Comparison of ENCODE assay signal across 8 mouse cellular contexts in the genomic region with DNA sequence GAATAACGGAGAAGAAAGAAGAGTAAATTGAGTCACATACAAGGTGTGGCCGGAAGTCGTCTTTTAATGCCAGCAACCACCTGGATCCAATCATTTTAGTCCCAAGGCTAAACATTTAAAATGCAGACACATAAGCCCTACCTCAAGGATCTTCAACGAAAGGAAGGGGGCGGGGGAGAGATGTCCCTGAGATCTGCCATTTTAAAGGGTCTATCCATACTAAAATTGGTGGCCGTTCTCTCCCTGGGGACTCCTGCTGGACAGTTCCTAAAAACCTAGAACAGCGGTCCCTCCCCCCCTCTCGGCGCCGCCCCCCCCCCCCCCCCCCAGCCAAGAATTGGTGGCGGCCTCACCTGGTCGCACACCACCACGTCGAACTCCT. TPM values are rescaled to one million over a fixed set of nuclear protein-coding genes. Genes with fewer than 3 reads are reported as not detected.
DNase-seq lines count a peak whose midpoint lies in the region; ATAC-seq and TF ChIP-seq lines count a peak whose summit lies in the region.

No protein-coding gene starts in this region.

- H3K4me1 ChIP-seq in heart, adult 2 months (ENCODE audit: control insufficient read depth, insufficient read depth, low read length), result peaks cover 3% of the 10 kb centered on the region
- H3K4me1 ChIP-seq in G1E (ENCODE audit: insufficient read depth, low read depth, low read length), result peaks cover 45% of the 10 kb centered on the region
- peaks cover 14% of the 10 kb centered on the region for H3K4me1 ChIP-seq in forebrain, embryonic 14.5 days (ENCODE audit: control insufficient read depth, insufficient read depth, low read length)
- peaks cover 11% of the 10 kb centered on the region for H3K4me1 ChIP-seq in liver, embryonic 11.5 days (replicated peaks; ENCODE audit: control insufficient read depth, insufficient read depth, low read length)
- peaks cover 25% of the 10 kb centered on the region for H3K4me1 ChIP-seq in neural tube, embryonic 15.5 days

- no peaks in the 10 kb centered on the region for H3K27me3 ChIP-seq in heart, adult 2 months (ENCODE audit: control insufficient read depth, insufficient read depth, low read length)
- no peaks in the 10 kb centered on the region for H3K27me3 ChIP-seq in G1E (ENCODE audit: insufficient read depth, low read length)
- no peaks in the 10 kb centered on the region for H3K27me3 ChIP-seq in forebrain, embryonic 14.5 days (replicated peaks; ENCODE audit: control insufficient read depth, insufficient read depth, low read length)
- H3K27me3 ChIP-seq in liver, embryonic 11.5 days (replicated peaks; ENCODE audit: control insufficient read depth, insufficient read depth, low read length), result no peaks in the 10 kb centered on the region
- no peaks in the 10 kb centered on the region for H3K27me3 ChIP-seq in neural tube, embryonic 15.5 days (replicated peaks)

- peak overlapping the region; percentile 54 for H3K4me2 ChIP-seq in forebrain, embryonic 14.5 days (ENCODE audit: low read length)
- peak overlapping the region; percentile 95 for H3K4me2 ChIP-seq in liver, embryonic 11.5 days
- peak overlapping the region; percentile 83 for H3K4me2 ChIP-seq in neural tube, embryonic 15.5 days

- peak overlapping the region; percentile 99 for H3K27ac ChIP-seq in heart, adult 2 months
- peak overlapping the region; percentile 97 for H3K27ac ChIP-seq in forebrain, embryonic 14.5 days (ENCODE audit: low read depth, low read length)
- peak overlapping the region; percentile 83 for H3K27ac ChIP-seq in liver, embryonic 11.5 days (ENCODE audit: low read depth, low read length)
- H3K27ac ChIP-seq in neural tube, embryonic 15.5 days (replicated peaks), result peak overlapping the region; percentile 99

- DNase-seq in heart, adult 2 months, result no peak
- DNase-seq in heart, postnatal 36 days, result no peak
- peak; percentile 59 for DNase-seq in G1E (ENCODE audit: low spot score)
- DNase-seq in forebrain, embryonic 14.5 days (ENCODE audit: low spot score), result peak; percentile 49
- DNase-seq in liver, embryonic 11.5 days (ENCODE audit: low spot score), result no peak
- DNase-seq in cerebellum, adult 11 months, result no peak
- DNase-seq in testis, postnatal 10 days (ENCODE audit: low spot score), result no peak

- H3K4me3 ChIP-seq in heart, adult 2 months, result peak overlapping the region; percentile 84
- peak overlapping the region; percentile 98 for H3K4me3 ChIP-seq in G1E (ENCODE audit: low read depth, low read length)
- peak overlapping the region; percentile 68 for H3K4me3 ChIP-seq in forebrain, embryonic 14.5 days (ENCODE audit: low read depth, low read length)
- peak overlapping the region; percentile 86 for H3K4me3 ChIP-seq in liver, embryonic 11.5 days (ENCODE audit: low read depth, low read length)
- H3K4me3 ChIP-seq in neural tube, embryonic 15.5 days (replicated peaks), result peak overlapping the region; percentile 93

- WGBS in heart, adult 2 months, result 4% methylated on average over 13 of the region's 14 CpGs
- WGBS in forebrain, embryonic 14.5 days, result 4% methylated on average over 8 of the region's 14 CpGs
- WGBS in liver, embryonic 11.5 days, result 3% methylated on average over 10 of the region's 14 CpGs
- WGBS in neural tube, embryonic 15.5 days, result 4% methylated on average over 6 of the region's 14 CpGs

- peak overlapping the region; percentile 71 for H3K9ac ChIP-seq in heart, adult 2 months (ENCODE audit: low read depth, low read length)
- peak overlapping the region; percentile 83 for H3K9ac ChIP-seq in forebrain, embryonic 14.5 days (ENCODE audit: low read length)
- peak overlapping the region; percentile 86 for H3K9ac ChIP-seq in liver, embryonic 11.5 days (ENCODE audit: low read depth, low read length)
- H3K9ac ChIP-seq in neural tube, embryonic 15.5 days (replicated peaks), result peak overlapping the region; percentile 99

- H3K36me3 ChIP-seq in heart, adult 2 months (ENCODE audit: control insufficient read depth, insufficient read depth, low read length), result no peaks in the 10 kb centered on the region; the same call in 1 of the 2 replicates
- H3K36me3 ChIP-seq in G1E (replicated peaks), result peaks cover 69% of the 10 kb centered on the region
- H3K36me3 ChIP-seq in forebrain, embryonic 14.5 days (ENCODE audit: control insufficient read depth, insufficient read depth, low read length), result peaks cover 61% of the 10 kb centered on the region
- peaks cover 45% of the 10 kb centered on the region for H3K36me3 ChIP-seq in liver, embryonic 11.5 days (ENCODE audit: control insufficient read depth, insufficient read depth, low read length)
- peaks cover 58% of the 10 kb centered on the region for H3K36me3 ChIP-seq in neural tube, embryonic 15.5 days

- H3K9me3 ChIP-seq in G1E (replicated peaks), result no peaks in the 10 kb centered on the region
- no peaks in the 10 kb centered on the region; the same call in 1 of the 2 replicates for H3K9me3 ChIP-seq in forebrain, embryonic 14.5 days (replicated peaks; ENCODE audit: control insufficient read depth, low read length)
- peaks cover 4% of the 10 kb centered on the region; the same call in 1 of the 2 replicates for H3K9me3 ChIP-seq in liver, embryonic 11.5 days (ENCODE audit: control insufficient read depth, low read length)
- no peaks in the 10 kb centered on the region for H3K9me3 ChIP-seq in neural tube, embryonic 15.5 days (replicated peaks)

- peak; percentile 26 for TF ChIP-seq CTCF in heart, adult 2 months (IDR thresholded peaks at IDR 0.05)
- no peak for TF ChIP-seq CTCF in G1E (IDR thresholded peaks at IDR 0.05; ENCODE audit: low read depth, low read length)

- no peak for TF ChIP-seq EP300 in heart, adult 2 months (IDR thresholded peaks at IDR 0.05; ENCODE audit: insufficient read depth, low read depth, low read length)

- intact Hi-C loops in heart, adult 2 months (cut with DNase I), result loop anchor here (2.0 to 10.0 kb wide), 3 partner anchors 35 to 811 kb away; a partner anchor contains a TSS
- intact Hi-C loops in heart, postnatal 36 days (cut with DNase I), result loop anchor here (5.0 to 10.0 kb wide), 2 partner anchors 119 to 569 kb away; a partner anchor contains a TSS

- no peak for TF ChIP-seq POLR2A in heart, adult 2 months (IDR thresholded peaks at IDR 0.05; ENCODE audit: insufficient read depth, low read depth, low read length)

- ATAC-seq in G1E (ENCODE audit: extremely low read depth, insufficient number of reproducible peaks, low FRiP score, poor library complexity, severe bottlenecking), result no peak
- peak; percentile 9 for ATAC-seq in forebrain, embryonic 14.5 days
- no peak; the same call in 1 of the 2 replicates for ATAC-seq in liver, embryonic 11.5 days (replicated peaks; ENCODE audit: low FRiP score)
- peak; percentile 14; the same call in 1 of the 2 replicates for ATAC-seq in neural tube, embryonic 15.5 days (ENCODE audit: low FRiP score)

- H3K79me2 ChIP-seq in heart, adult 2 months (replicated peaks; ENCODE audit: control insufficient read depth, insufficient read depth, low read length), result peaks cover 5% of the 10 kb centered on the region; the same call in 1 of the 2 replicates

RNA-seq across cellular contexts. Expression of a gene that starts 0.6 kb away (rescaled TPM):
- 1 to 10 TPM; 6.0 to 6.2 TPM for total RNA-seq in heart, adult 2 months (2021)
- 6.1 and 9.9 TPM in 2 replicates for polyA plus RNA-seq in heart, adult 2 months (2012; rRNA removed)
- 1 to 10 TPM; 5.2 to 6.3 TPM for total RNA-seq in heart, postnatal 36 days (2021)
- total RNA-seq in G1E (2014; fragmentation: Nextera tagmentation) (57.4 and 74.1 TPM in 2 replicates), G1E (2017) (11.1 and 12.1 TPM in 2 replicates)
- 9.2 and 15.2 TPM in 2 replicates for polyA plus RNA-seq in G1E (2012)
- polyA plus RNA-seq in forebrain, embryonic 14.5 days (2014; fragmentation: Nextera tagmentation; extraction: Ambion mirVana), result 205 and 224 TPM in 2 replicates
- polyA plus RNA-seq in liver, embryonic 11.5 days (2014; fragmentation: Nextera tagmentation; extraction: Ambion mirVana), result 44.5 and 46.3 TPM in 2 replicates
- 310 and 364 TPM in 2 replicates for polyA plus RNA-seq in neural tube, embryonic 15.5 days (2015; fragmentation: Nextera tagmentation; extraction: Ambion mirVana)

RNA-seq across cellular contexts. Expression of a gene that starts 0.9 kb away (rescaled TPM):
- 10 to 100 TPM; 19.2 to 21.8 TPM for total RNA-seq in heart, adult 2 months (2021)
- polyA plus RNA-seq in heart, adult 2 months (2012; rRNA removed), result 21.3 and 35.6 TPM in 2 replicates
- total RNA-seq in heart, postnatal 36 days (2021), result 10 to 100 TPM; 22.3 to 22.6 TPM
- total RNA-seq in G1E (2014; fragmentation: Nextera tagmentation), result 75.2 and 77.9 TPM in 2 replicates
- total RNA-seq in G1E (2017), result 145 and 188 TPM in 2 replicates
- 119 and 157 TPM in 2 replicates for polyA plus RNA-seq in G1E (2012)
- 289 and 313 TPM in 2 replicates for polyA plus RNA-seq in forebrain, embryonic 14.5 days (2014; fragmentation: Nextera tagmentation; extraction: Ambion mirVana)
- 373 and 390 TPM in 2 replicates for polyA plus RNA-seq in liver, embryonic 11.5 days (2014; fragmentation: Nextera tagmentation; extraction: Ambion mirVana)
- polyA plus RNA-seq in neural tube, embryonic 15.5 days (2015; fragmentation: Nextera tagmentation; extraction: Ambion mirVana), result 272 and 296 TPM in 2 replicates

Comparison
In these comparisons a context has a peak if more than half of its experiments do, and no peak if none do; other contexts are left out.
1. DNase-seq: peak in G1E (single experiment) and forebrain, embryonic 14.5 days (single experiment); none in heart, adult 2 months (0 of 2), heart, postnatal 36 days (0 of 2), liver, embryonic 11.5 days (single experiment), cerebellum, adult 11 months (single experiment) and testis, postnatal 10 days (single experiment).
2. ATAC-seq: peak in forebrain, embryonic 14.5 days (single experiment) and neural tube, embryonic 15.5 days (single experiment); none in G1E (single experiment) and liver, embryonic 11.5 days (single experiment).
3. Peak in every context shown above with its lines, with median percentiles within 50 percentile points of each other: H3K27ac ChIP-seq, H3K4me3 ChIP-seq, H3K9ac ChIP-seq and H3K4me2 ChIP-seq.